Mouse (Mus musculus) liver (tissue): ENCODE results near the gene Gm29797.

Source experiments
- DNase-seq: peaks from one replicate; pipeline ENCODE4 v3.0.0-alpha.2; 2020; ENCODE audit warnings: mixed read lengths

Gene Gm29797

DNA sequence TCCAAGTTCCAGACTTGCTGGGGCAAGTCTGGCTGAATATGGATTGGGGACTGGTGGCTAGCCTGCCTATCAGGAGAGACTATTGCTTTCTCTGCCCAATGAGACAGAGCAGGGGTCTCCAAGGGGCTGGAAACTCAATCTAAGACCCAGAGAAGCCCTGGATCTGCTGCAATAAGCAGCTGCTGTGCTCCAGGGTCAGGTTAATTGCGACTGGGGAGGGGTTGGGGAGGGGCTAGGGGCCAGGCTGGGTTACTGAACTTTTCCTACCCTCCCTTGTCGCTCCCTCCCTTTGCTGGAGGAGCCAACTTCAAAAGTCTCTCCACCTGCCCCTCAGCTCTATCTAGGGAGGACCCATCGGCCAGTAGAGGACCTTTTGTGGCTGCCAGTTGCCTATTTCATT, at the start of gene Gm29797:
Gene Gm29797, plus strand, starts transcription at position 301 of the 400 bp plus-strand sequence.
- no peak for DNase-seq

DNA sequence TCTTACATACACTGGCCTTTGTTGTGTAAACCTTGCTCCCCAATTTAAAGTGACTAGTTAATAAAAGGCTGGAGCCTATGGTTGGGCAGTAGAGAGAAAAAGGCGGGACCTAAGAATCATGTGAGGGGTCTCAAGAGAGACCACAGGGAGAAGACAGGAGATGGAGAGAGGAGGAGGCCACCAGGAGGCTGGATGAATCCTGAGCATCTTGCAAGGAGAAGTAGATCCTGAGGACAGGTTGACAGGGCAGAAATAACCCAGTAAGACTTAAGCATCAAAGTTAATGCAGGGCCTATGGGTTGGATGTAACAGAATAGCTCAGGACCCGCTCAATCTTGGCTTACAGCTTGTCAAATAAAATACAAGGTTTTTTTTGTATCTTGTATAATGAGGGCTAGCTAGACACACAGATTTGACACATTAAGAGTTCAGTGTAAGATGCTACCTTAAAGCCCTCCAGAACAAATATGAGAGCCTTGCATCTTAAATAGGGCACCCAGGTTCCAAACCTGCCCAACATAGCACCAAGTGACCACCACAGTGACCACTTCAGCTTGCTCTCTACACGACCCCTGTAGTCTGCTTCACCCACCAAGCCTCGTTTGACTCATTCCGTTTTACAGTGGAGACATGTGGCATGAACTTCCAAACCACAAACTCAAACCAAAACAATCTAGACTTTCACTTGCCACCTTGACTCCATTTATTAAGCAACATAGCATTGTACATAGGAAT, 37.9 kb upstream of the Gm29797 start:
- no peak for DNase-seq

- DNase-seq = peak; percentile 10
These were observed 33.4 kb upstream of the Gm29797 start for GRCm38 (mm10) chr2:181623401-181623800.

DNA sequence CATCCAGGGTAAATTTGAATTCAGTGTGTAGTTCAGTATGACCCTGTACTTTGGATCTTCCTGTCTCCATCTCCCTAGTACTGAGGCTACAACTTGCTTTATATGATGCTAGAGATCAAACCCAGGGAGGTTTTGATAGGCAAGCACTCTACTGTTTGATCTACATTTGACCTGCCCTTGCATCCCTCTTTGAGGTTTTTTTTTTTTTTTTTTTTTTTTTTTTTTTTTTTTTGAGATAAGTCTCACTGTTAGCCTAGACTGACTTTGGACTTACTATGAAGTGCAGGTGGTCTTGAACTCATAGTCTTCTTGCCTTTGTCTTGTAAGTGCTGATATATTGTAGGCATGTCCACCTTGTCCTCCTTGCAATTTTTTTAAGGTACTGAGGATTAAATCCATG, 28.4 kb upstream of the Gm29797 start:
- no peak for DNase-seq

- no peak for DNase-seq
These were observed 24.2 kb upstream of the Gm29797 start for GRCm38 (mm10) chr2:181632624-181633023.

DNA sequence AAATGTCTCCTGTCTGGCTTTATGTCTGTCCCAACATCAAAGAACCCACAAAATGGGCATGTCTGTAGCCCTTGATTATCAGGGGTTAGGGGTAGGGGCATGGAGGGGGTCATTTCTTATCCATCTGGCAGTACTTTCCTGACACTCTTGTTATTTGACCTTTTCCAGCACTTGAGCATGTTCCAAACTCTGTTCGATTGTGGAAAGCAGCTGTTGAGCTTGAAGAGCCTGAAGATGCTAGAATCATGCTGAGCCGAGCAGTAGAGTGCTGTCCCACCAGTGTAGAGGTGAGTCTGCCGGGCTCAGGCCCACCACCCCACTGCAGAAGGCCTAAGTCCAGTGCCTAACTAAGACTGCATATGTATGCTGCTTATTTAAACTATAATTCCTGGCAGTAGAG, 21.0 kb upstream of the Gm29797 start:
- DNase-seq = no peak

DNA sequence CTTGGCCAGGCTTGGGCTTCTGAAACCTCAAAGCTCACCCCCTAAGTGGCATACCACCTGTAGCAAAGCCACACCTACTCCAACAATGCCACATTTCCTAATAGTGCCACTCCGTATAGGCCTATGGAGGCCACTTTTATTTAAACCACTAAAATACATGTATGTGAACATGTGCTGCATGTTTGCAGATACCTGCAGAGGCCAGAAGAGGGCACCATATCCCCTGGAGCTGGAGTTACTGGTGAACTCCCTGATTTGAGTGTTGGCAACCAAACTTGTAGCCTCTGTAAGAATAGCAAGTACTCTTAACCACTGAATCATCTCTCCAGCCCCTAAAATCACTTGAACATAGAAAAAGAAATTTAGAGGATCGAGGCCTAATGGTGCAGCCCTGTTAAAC, 12.5 kb upstream of the Gm29797 start:
- DNase-seq = peak; percentile 61

DNA sequence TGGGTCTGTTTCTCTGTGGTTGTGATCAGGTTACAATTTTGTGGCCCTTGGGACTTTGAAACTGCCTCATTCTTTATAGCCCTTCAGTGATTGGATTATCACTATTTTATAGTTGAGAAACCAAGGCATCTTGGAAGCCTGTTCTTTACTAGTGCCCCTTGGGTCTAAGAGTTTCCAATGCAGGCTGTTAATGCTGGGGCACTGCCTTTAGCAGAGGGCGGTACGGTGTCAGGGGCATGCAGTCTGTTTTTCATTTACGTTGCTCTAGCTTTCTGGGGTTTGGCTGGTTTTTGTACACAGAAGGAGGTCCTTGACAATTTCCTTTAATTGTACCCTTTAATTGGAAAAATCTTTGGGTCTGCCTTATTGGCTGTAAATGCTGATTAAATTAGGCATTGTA, 11.2 kb upstream of the Gm29797 start:
- DNase-seq = no peak

- no peak for DNase-seq
These were observed 10.0 kb upstream of the Gm29797 start for GRCm38 (mm10) chr2:181646626-181647472.

GRCm38 (mm10) chr2:181648926-181649325, 7.9 kb upstream of the Gm29797 start:
- DNase-seq = no peak

DNA sequence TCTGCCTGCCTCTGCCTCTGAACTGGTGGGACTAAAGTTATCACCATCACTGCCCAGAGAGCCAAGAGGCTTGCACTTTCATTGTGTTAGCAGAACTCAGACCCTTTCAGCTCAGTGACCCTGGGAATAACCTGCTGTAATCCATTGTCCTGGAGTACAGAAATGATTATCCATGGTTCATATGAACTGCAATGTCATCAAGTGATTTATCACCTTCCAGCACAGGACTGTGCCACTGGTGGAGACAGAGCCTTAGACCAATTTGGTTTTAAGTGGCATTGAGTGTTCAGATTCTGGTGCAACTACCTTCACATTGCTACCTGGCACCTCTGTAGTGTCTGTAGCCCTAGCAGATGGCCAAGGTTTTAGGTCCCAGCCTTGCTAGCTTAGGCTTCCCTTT, 3.8 kb upstream of the Gm29797 start:
- no peak for DNase-seq

- DNase-seq = no peak
These were observed 3.3 kb upstream of the Gm29797 start for GRCm38 (mm10) chr2:181653523-181653922.

GRCm38 (mm10) chr2:181657441-181657840, 607 bp downstream of the Gm29797 start:
- DNase-seq = no peak

GRCm38 (mm10) chr2:181658528-181658927, 1.7 kb downstream of the Gm29797 start:
- no peak for DNase-seq

DNA sequence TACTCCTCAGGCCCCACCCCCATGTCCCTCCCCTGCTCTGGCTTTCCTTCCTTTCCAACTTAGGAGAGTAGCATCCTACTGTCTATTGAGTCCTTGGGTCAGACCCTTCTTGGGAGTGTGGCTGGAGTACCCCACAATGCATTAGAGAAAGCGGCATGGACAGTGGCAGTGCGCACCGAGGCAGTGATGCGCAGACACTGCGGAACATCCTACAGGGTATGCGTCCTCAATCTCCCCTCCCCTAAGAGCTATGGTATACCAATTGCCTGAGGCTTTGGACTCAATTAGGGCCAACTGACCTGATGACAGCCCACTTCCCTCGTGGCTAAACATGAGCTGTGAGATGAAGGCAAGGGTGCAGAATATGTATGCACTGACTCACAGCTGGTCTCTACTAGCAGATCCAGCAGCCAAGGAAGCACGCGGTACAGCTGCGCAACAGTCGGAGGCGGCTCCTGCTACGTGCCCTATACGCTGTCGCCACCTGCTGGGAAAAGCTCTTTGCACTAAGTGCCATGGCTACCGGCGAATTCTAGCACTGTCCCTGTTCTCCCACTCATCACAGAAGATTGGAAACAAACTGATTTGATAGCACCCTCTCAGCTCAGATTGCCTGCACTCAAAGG, 2.2 kb downstream of the Gm29797 start:
- peak; percentile 65 for DNase-seq

GRCm38 (mm10) chr2:181659609-181660055, 2.8 kb downstream of the Gm29797 start:
- peak; percentile 76 for DNase-seq

DNA sequence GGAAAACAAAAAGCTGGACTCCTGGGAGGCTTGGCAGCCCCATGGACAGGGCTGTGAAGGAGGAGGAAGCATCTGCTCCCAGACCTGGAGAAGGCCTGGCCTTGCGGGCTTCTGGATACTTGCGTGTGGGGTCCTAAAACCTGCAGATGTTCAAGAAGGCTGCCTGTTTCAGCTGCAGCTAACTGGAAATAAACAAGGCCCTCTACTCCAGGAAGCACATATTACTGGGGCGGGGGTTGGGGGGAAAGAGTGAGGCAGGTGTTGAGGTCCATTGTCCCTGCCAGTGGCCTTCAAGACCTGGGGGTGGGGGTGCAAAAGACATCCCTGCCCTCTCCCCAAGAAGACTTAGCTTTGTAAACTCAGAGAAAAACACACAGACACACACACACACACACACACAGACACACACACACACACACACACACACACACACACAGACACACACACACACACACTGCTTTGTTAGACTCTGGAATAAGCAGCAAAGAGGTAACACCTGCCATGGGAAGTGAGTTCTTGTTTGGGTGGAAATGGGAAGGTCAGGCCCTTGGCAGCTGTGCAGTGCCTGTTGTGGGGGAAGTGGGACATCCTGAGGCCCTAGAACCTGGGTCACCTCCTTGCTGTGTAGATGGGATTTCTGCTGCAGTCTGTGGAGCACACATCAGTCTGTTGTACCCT, 5.9 kb downstream of the Gm29797 start:
- DNase-seq = no peak

- peak; percentile 19 for DNase-seq
These were observed 6.4 kb downstream of the Gm29797 start for GRCm38 (mm10) chr2:181663298-181663630.

GRCm38 (mm10) chr2:181670285-181670912, 13.6 kb downstream of the Gm29797 start:
- no peak for DNase-seq

DNA sequence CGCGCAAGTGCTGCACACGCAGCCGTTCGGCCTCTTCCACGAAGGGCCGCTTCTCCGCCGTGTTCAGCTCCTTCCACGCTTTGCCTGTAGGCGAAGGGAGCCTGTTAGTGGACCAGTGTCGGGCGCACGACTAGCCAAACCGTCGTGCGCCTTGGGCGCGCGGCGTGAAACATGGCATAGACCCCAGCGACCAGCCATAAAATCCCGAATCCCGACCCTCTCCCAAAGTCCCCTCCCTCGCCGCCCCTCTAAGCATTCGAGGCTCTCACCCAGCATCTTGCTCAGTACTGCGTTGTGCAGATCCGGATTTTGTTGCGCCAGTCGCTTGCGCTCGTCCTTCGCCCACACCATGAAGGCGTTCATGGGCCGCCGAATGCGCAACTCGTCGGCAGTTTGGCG, 14.1 kb downstream of the Gm29797 start:
- DNase-seq = no peak

DNA sequence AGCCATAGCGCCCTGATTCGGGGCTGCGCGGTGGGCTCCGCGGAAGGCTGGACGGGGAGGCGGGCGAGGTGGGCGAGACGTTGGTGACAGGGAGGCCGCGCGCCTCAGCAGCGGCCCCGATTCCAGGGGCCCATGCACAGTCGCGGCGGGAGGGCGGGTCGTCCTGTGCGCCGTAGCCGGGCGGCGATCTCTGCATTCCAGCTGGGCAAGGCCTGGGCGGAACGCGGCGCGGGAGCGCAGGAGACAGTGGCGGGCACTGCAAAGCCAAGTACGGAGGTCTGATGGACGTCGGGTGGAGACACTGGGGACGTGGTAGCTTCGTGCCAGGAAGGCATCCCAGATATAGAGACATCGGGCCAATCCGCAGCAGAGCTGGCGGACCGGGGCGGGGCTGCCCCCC, 14.5 kb downstream of the Gm29797 start, which contains the start of gene Sox18:
Gene Sox18, minus strand, starts transcription at position 315 of the 400 bp plus-strand sequence.
- DNase-seq = peak; percentile 13

DNA sequence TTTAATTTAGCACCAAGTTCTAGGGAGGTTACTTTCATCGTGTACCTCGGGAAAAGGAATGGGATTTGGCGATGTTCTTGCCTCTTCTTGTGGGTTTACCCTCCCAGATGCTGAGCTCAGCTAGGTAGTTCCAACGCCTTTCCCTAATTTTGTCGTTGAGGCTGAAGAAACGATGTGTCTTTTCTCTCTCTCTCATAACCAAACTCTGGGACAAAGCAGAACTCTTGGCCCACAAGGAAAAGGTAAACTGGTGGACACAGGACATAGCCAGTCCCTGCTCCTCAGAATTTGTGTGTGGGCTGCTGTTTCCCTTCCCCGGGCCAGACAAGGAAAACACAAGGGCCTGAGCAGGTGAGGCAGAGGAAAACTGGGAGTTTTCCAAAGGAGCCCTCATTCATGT, 15.2 kb downstream of the Gm29797 start:
- DNase-seq = no peak

DNA sequence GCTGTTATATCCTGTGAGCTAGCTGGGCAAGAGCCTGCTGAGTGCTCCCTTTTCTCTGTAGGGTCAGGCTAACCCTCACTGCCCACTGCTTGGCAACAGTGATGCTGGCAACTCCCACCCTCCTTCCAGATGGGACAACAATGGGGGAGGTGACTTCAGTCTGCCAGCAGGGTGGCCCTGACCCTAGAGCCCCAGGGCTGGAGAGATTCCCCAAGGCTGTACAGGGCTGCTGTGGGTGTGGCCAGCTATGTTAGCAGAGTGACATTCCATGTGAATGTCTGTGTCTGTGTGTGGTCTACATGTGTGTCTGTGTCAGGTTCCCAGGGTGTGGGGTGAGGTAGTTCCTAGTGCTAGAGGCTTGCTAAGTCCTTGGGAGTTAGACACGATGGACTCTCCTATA, 16.7 kb downstream of the Gm29797 start:
- DNase-seq = no peak
